Mouse (Mus musculus): ENCODE results near the gene Serf2.
"Not testable (repeated sequence)": the region's sequence is repeated elsewhere in the genome, so short reads cannot be mapped to it uniquely, and the experiment has no call there.

Gene Serf2

GRCm38 (mm10) chr2:121446506-121446905, 2.5 kb upstream of the Serf2 start:
- CTCF ChIA-PET = no interaction called here

GRCm38 (mm10) chr2:121447006-121447405, 2.0 kb upstream of the Serf2 start:
- CTCF ChIA-PET = no interaction called here

GRCm38 (mm10) chr2:121448136-121448535, 859 bp upstream of the Serf2 start:
- CTCF ChIA-PET = no interaction called here

GRCm38 (mm10) chr2:121449545-121450011, 583 bp downstream of the Serf2 start:
- CTCF ChIA-PET = interaction anchor here (1.6 kb wide), 1 partner anchor 8 kb away, joined by 3 read pairs; no protein-coding TSS in a partner anchor

GRCm38 (mm10) chr2:121450093-121450492, 1.1 kb downstream of the Serf2 start:
- CTCF ChIA-PET = interaction anchor here (0.5 to 1.6 kb wide), 2 partner anchors 8 to 23 kb away, joined by 3 to 5 read pairs; no protein-coding TSS in a partner anchor

GRCm38 (mm10) chr2:121452361-121452760, 3.4 kb downstream of the Serf2 start:
- CTCF ChIA-PET = no interaction called here

GRCm38 (mm10) chr2:121452990-121453389, 4.0 kb downstream of the Serf2 start, which contains the start of gene Hypk:
Gene Hypk (plus strand): TSS chr2:121453290.
- CTCF ChIA-PET = no interaction called here

- CTCF ChIA-PET = interaction anchor here (0.6 kb wide), 1 partner anchor 67 kb away, joined by 3 read pairs; no protein-coding TSS in a partner anchor
Observed at GRCm38 (mm10) chr2:121453917-121454316, 4.9 kb downstream of the Serf2 start.

- CTCF ChIA-PET = no interaction called here
Observed at GRCm38 (mm10) chr2:121455534-121455933, 6.5 kb downstream of the Serf2 start.

- CTCF ChIA-PET = interaction anchor here (1.5 kb wide), 1 partner anchor 7 kb away, joined by 3 read pairs; the partner anchor contains the start of gene Serf2
Observed at GRCm38 (mm10) chr2:121456692-121457642, 8.0 kb downstream of the Serf2 start, which contains the start of gene Serinc4. Gene Serinc4 (minus strand): TSS chr2:121456781.

- CTCF ChIA-PET = no interaction called here
Observed at GRCm38 (mm10) chr2:121460071-121460470, 11.1 kb downstream of the Serf2 start.

- CTCF ChIA-PET = not testable (repeated sequence)
Observed at GRCm38 (mm10) chr2:121468982-121469381, 20.0 kb downstream of the Serf2 start.

- CTCF ChIA-PET = interaction anchor here (0.6 to 0.7 kb wide), 2 partner anchors 23 to 335 kb away, joined by 3 to 5 read pairs; no protein-coding TSS in a partner anchor
Observed at GRCm38 (mm10) chr2:121472783-121473182, 23.8 kb downstream of the Serf2 start.

- CTCF ChIA-PET = interaction anchor here (0.6 to 0.7 kb wide), 2 partner anchors 48 to 336 kb away, joined by 3 to 4 read pairs; no protein-coding TSS in a partner anchor
Observed at GRCm38 (mm10) chr2:121473301-121474179, 24.5 kb downstream of the Serf2 start, which contains the start of gene Mfap1b. Gene Mfap1b (minus strand): TSS chr2:121474067.

GRCm38 (mm10) chr2:121474180-121474535, 25.2 kb downstream of the Serf2 start:
- CTCF ChIA-PET = interaction anchor here (0.7 to 1.0 kb wide), 2 partner anchors 16 to 47 kb away, joined by 4 to 22 read pairs; no protein-coding TSS in a partner anchor

- CTCF ChIA-PET = interaction anchor here (1.0 kb wide), 1 partner anchor 15 kb away, joined by 22 read pairs; no protein-coding TSS in a partner anchor
Observed at GRCm38 (mm10) chr2:121475306-121475705, 26.3 kb downstream of the Serf2 start.

- CTCF ChIA-PET = interaction anchor here (0.6 kb wide), 1 partner anchor 52 kb away, joined by 4 read pairs; no protein-coding TSS in a partner anchor
Observed at GRCm38 (mm10) chr2:121477491-121478266, 28.7 kb downstream of the Serf2 start.

GRCm38 (mm10) chr2:121480498-121480897, 31.5 kb downstream of the Serf2 start:
- CTCF ChIA-PET = no interaction called here

GRCm38 (mm10) chr2:121480916-121481315, 31.9 kb downstream of the Serf2 start:
- CTCF ChIA-PET = not testable (repeated sequence)

- CTCF ChIA-PET = no interaction called here
Observed at GRCm38 (mm10) chr2:121483576-121483975, 34.6 kb downstream of the Serf2 start.

GRCm38 (mm10) chr2:121484403-121484802, 35.4 kb downstream of the Serf2 start:
- CTCF ChIA-PET = not testable (repeated sequence)
